Mouse (Mus musculus) kidney, adult 11 months (tissue): ENCODE measurements around the gene Flnc.

ENCODE experiments used
- DNase-seq: peaks from one replicate; pipeline ENCODE4 v3.0.0; 2022

Flnc gene

GRCm38 (mm10) chr6:29485951-29486350 is 52.9 kb downstream of the Flnc start:
- DNase-seq, result no peak

DNA sequence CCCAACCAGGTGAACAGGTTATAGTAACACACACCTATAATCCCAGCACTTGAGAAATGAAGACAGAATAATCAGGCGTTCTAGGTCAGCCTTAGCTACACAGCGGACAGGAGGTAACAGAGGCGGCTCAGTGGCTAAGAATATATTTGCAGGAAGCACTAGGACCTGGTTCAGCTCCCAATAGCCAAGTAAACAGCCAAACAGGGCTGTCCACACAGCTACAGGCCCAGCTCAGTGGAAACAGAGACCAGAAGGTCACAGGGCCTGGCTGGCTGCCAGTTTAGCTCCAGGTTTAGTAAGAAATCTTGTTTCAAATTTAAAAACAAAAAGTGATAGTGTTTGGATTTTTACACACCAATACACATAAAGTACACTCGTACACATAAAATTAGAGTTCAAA is 61.0 kb downstream of the Flnc start:
- DNase-seq, result peak; percentile 23

- no peak for DNase-seq
Observed at GRCm38 (mm10) chr6:29496270-29496669, 63.2 kb downstream of the Flnc start.

DNA sequence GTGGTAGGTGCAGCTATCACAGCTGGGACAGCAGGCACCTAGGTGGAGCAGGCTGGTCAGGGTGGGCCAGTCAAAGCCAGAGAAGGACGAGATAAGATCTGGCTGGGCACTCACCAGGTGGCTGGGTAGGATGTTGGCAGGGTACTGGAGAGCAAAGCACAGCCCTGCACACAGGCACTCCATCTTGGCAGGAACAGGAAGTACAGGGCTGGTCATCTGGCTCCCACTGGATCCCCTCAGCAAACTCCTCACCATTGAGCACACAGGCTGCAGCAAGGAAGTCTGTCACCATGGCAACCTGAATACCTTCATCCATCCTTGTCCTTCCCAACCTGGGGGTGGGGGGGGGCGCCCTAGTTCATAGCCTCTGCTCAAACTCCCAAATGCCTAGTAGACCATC is 64.7 kb downstream of the Flnc start:
- DNase-seq, result no peak

- DNase-seq, result no peak
Observed at GRCm38 (mm10) chr6:29500177-29500576, 67.1 kb downstream of the Flnc start.

DNA sequence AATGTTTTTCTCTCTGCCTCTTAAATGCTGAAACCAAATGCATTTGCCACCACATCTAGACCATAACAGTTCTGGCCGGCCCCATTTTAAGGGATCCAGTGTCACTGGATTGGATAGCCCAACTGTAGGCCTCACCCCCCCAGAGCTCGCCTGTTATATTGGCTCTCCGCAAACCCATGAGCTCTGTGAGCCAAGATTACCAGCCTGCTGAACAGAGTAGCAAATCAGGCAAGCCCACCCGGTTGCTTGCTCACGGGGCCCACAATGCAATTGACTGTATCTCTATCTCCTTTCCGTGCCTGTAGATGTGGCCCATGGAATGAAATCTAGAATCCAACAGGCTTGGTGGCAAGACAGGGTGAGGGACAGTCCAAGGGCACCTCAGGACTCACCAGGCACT is 67.8 kb downstream of the Flnc start:
- no peak for DNase-seq

- no peak for DNase-seq
Observed at GRCm38 (mm10) chr6:29501599-29501998, 68.5 kb downstream of the Flnc start.

DNA sequence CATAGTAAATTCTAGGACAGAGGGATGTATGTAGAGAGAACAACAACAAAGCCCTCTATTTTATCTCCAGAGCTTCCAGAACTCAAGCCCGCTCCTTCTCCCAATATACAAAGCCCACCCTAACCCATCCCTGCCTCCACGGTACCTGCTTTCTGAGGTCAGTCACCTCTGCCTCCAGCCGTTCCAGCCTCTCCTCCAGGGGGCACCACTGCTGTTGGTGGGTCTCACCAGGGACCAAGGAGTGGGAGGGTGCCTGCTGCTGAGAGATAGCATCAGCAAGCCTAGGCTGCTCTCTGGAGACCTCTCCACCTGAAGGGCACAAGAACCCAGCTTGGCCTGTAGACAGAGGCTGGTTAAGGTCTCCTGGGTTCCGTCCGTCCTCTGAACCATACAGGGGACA is 72.4 kb downstream of the Flnc start:
- no peak for DNase-seq

- no peak for DNase-seq
Observed at GRCm38 (mm10) chr6:29506834-29507233, 73.8 kb downstream of the Flnc start.

- peak; percentile 51 for DNase-seq
Observed at GRCm38 (mm10) chr6:29507447-29508309, 74.6 kb downstream of the Flnc start, which contains the start of gene Kcp. Gene Kcp, minus strand, starts transcription at chr6:29507952.

GRCm38 (mm10) chr6:29509086-29509485 is 76.0 kb downstream of the Flnc start:
- DNase-seq, result no peak
